Mouse (Mus musculus) intestine, postnatal 0 days (tissue): Measurements from ENCODE around the gene Sapcd2. TPM values are rescaled to one million over a fixed set of nuclear protein-coding genes. Genes with fewer than 3 reads are reported as not detected.
"Not testable (repeated sequence)": the region's sequence is repeated elsewhere in the genome, so short reads cannot be mapped to it uniquely, and the experiment has no call there.

Source experiments
- ATAC-seq: fragments of 200-750 bp; cut with Nextera tagmentation; 2 replicates; pipeline ENCODE4 v1.8.0; 2017; ENCODE audit warnings: mild to moderate bottlenecking, moderate TSS enrichment, moderate library complexity
- H3K27ac ChIP-seq: fragments of 300-500 bp; sonication (generic); 2 replicates; pipeline ENCODE4 v1.5.1; 2014; ENCODE audit warnings: mild to moderate bottlenecking, low read depth, low read length, moderate library complexity
- H3K27me3 ChIP-seq: fragments of 300-500 bp; sonication (generic); replicated peaks from 2 replicates; pipeline ENCODE4 v1.6.1; 2014; ENCODE audit warnings: low read length, mixed read lengths; ENCODE audit not compliant: control insufficient read depth, insufficient read depth
- H3K36me3 ChIP-seq: fragments of 300-500 bp; sonication (generic); 2 replicates; pipeline ENCODE4 v1.6.1; 2014; ENCODE audit warnings: mild to moderate bottlenecking, moderate library complexity; ENCODE audit not compliant: control insufficient read depth, insufficient read depth
- H3K4me1 ChIP-seq: fragments of 300-500 bp; sonication (generic); replicated peaks from 2 replicates; pipeline ENCODE4 v1.6.1; 2014; ENCODE audit warnings: antibody characterized with exemption, low read length, mixed read lengths; ENCODE audit not compliant: control insufficient read depth, insufficient read depth
- H3K4me2 ChIP-seq: fragments of 300-500 bp; sonication (generic); replicated peaks from 2 replicates; pipeline ENCODE4 v1.6.1; 2014; ENCODE audit warnings: low read depth, mild to moderate bottlenecking, moderate library complexity
- H3K4me3 ChIP-seq: fragments of 300-500 bp; sonication (generic); 2 replicates; pipeline ENCODE4 v1.5.1; 2014; ENCODE audit warnings: low read depth, low read length
- H3K9ac ChIP-seq: fragments of 300-500 bp; sonication (generic); 2 replicates; pipeline ENCODE4 v1.6.1; 2014; ENCODE audit warnings: mild to moderate bottlenecking, low read depth, low read length
- H3K9me3 ChIP-seq: fragments of 300-500 bp; sonication (generic); 2 replicates; pipeline ENCODE4 v1.6.1; 2016; ENCODE audit warnings: mixed run types; ENCODE audit not compliant: control insufficient read depth
- CTCF ChIP-seq: sonication (generic); IDR thresholded peaks from 2 replicates; pipeline ENCODE4 v1.5.1; 2016; ENCODE audit warnings: low read depth, mild to moderate bottlenecking, control low read depth, antibody characterized with exemption, moderate library complexity
- WGBS: fragments of 180-500 bp; shearing (Covaris S2); extraction: QIAGEN DNeasy Blood & Tissue Kit; methylation state at CpG from one replicate; pipeline ENCODE4 v1.1.7; 2014; 5-methylcytosine and 5-hydroxymethylcytosine counted together
- polyA plus RNA-seq: library from polyadenylated mRNA; unstranded; fragments of >200 nt; fragmentation: Nextera tagmentation; extraction: Ambion mirVana; gene quantifications from 2 replicates; pipeline ENCODE4 v1.2.1, GENCODE M21; 2015

The Sapcd2 gene
- polyA plus RNA-seq, 1 experiment from 2014 or later, result 112 TPM

DNA sequence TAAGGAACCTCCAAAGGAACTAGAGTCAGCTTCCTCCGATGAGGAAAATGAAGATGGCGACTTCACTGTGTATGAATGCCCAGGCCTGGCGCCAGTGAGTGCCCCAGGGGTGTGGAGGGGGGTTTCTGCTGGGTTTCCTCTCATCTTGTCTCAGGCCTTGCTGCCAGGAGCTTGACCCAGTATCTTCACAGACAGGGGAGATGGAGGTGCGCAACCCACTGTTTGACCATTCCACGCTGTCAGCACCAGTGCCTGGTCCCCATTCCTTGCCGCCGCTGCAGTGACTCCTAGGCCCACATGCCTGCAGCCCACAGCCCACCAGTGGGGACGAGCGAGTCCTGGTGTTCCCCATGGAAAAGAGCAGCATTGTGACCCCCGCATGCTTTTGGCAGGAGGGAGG is 36.8 kb downstream of the Sapcd2 start:
- Histone ChIP-seq H3K27ac (no peak overlapping the region), H3K9ac (no peak overlapping the region), H3K4me3 (no peak overlapping the region), H3K36me3 (no peaks in the 10 kb centered on the region), H3K27me3 (no peaks in the 10 kb centered on the region), H3K4me1 (no peaks in the 10 kb centered on the region), H3K4me2 (no peak overlapping the region), H3K9me3 (no peaks in the 10 kb centered on the region)
- no peak for ATAC-seq
- 87% methylated on average over 10 of the region's 10 CpGs for WGBS
- TF ChIP-seq CTCF, result no peak

DNA sequence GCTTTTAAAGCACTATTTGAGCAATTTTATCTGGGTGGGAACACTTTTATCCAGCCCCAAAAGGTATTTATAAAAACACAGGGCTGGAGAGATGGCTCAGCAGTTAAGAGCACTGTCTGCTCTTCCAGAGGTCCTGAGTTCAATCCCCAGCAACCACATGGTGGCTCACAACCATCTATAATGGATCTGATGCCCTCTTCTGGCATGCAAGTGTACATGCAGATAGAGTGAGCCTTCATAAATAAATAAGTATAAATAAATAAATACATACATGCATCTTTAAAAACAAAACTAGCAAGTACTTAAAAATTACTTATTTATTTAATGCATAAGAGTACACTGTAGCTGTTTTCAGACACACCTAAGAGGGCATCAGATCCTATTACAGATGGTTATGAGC is 41.3 kb downstream of the Sapcd2 start:
- H3K36me3 ChIP-seq, ATAC-seq, H3K27me3 ChIP-seq, H3K4me1 ChIP-seq, H3K27ac ChIP-seq, H3K4me3 ChIP-seq, H3K9ac ChIP-seq, H3K4me2 ChIP-seq, H3K9me3 ChIP-seq: not testable (repeated sequence)
- TF ChIP-seq CTCF, result peak; percentile 38; the same call in 1 of the 2 replicates

DNA sequence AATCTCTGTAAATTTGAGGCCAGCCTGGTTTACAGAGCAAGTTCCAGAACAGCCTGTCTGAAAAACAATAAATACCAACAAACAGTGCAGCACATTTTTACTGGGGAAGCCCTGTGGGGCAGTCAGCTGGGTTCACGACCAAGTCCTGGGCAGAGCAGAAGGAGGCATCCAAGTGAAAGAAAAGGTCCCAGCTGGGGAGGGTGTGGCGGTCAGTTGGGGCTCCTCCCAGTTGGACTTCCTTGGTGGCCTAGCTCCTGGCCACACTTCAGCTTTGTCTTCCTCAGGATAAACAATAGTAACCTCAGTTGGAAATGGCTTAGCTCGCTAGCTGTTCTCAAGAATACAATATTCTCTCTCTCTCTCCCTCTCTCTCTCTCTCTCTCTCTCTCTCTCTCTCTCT is 45.3 kb downstream of the Sapcd2 start:
- TF ChIP-seq CTCF, result no peak
- Histone ChIP-seq H3K4me2 (no peak overlapping the region), H3K9ac (no peak overlapping the region), H3K4me1 (no peaks in the 10 kb centered on the region), H3K9me3 (no peaks in the 10 kb centered on the region), H3K4me3 (no peak overlapping the region), H3K27ac (no peak overlapping the region), H3K27me3 (no peaks in the 10 kb centered on the region), H3K36me3 (no peaks in the 10 kb centered on the region)
- 37% methylated on average over 3 of the region's 3 CpGs for WGBS
- no peak for ATAC-seq

DNA sequence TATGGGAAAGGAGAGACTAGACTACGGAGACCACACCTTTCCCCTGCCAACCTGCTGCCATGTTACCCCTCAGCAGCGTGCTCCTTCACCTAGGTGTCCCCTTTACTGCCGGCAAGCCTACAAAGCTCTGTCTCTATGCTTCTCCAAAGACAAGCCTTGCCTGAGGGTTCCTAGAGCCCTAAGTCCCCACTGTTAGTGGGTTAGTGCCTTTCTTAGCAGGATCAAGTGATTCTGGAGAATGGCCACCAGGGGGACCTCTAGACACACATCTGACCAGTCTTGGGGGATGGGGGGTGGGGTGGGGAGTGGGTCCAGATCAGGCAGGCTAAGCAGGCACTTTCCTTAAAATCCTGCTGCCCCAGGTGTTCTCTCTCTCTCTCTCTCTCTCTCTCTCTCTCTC is 49.8 kb downstream of the Sapcd2 start:
- H3K36me3 ChIP-seq, result no peaks in the 10 kb centered on the region
- H3K4me3 ChIP-seq, result no peak overlapping the region
- no peak overlapping the region for H3K9ac ChIP-seq
- H3K9me3 ChIP-seq, result no peaks in the 10 kb centered on the region
- H3K4me1 ChIP-seq, result 0 out of 2 replicates have a peak, but pooled peaks cover 2% of the 10 kb centered on the region
- peak; percentile 78 for TF ChIP-seq CTCF
- ATAC-seq, result no peak
- no peak overlapping the region for H3K4me2 ChIP-seq
- WGBS, result 26% methylated on average over 3 of the region's 3 CpGs
- no peak overlapping the region for H3K27ac ChIP-seq
- H3K27me3 ChIP-seq, result peaks cover 9% of the 10 kb centered on the region; the same call in 1 of the 2 replicates

DNA sequence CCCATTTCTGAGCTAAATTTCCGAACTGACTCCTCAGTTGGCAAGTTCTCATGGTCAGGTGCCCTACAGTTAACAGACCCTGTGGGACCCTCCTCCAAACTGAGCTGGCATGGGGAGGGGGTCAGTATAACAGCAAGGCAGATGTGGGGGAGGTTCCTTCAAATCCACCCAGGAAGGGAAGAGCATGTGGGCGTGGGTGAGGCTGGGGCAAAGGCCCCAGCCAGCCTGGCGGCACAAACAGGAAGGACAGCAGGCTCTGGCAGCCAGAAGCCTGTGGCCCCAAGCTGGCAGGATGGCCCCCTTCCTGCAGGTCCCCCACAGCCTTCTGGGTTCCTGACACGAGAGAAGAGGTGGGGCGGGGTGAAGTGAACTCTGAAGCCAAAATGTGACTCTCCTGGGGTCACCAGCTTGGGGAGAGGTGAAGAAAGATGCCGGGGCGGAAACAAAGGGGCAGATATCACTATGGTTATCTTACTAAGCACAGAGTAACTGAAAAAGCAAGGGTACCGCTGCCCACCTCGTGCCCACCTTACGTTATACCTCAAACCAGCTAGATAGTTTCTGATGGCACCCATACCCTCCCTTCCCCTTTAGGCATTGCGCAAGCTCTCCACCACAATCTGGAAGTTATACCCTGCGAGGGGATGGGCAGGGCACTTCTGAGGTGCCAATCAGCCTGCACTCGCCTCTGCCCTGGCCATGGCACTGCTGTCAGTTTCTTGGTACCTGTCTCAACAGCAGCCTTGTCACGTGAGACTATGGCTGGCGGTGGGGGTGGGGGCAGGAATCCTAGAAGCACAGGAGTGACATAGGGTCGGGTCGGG is 50.7 kb downstream of the Sapcd2 start, which contains the start of gene Fut7:
Fut7 (plus strand) TSS at position 681 of the 824 bp plus-strand sequence.
- H3K4me1 ChIP-seq, result 0 out of 2 replicates have a peak, but pooled peaks cover 2% of the 10 kb centered on the region
- H3K4me3 ChIP-seq, result no peak within 1 kb of the TSS
- TF ChIP-seq CTCF, result 0 out of 2 replicates have a peak, but pooled peaks have one; percentile 7
- H3K36me3 ChIP-seq, result no peaks in the 10 kb centered on the region
- H3K27me3 ChIP-seq, result peaks cover 9% of the 10 kb centered on the region; the same call in 1 of the 2 replicates
- no peak within 1 kb of the TSS for H3K9ac ChIP-seq
- WGBS, result 52% methylated on average over 17 of the region's 17 CpGs
- H3K4me2 ChIP-seq, result no peak within 1 kb of the TSS
- H3K27ac ChIP-seq, result no peak within 1 kb of the TSS
- no peak for ATAC-seq
- H3K9me3 ChIP-seq, result no peaks in the 10 kb centered on the region

DNA sequence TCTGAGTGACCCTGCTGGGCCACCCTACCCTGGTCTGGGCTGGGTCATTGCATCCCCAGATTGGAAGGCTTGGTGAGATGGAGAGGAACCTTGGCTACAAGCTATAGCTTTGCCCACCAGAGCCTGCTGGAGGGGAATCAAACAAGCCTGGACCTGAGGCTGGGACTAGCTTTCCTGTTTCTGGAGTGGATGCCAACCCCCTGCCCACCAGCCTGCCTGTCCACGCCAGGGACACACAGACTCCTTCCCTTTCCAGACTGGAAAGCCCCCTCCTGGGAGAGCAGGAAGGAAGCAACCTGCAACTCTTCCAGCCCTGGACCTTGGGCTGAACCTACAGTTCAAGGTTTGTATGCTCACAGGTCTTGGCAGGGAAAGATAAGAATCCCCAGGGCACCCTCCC is 51.5 kb downstream of the Sapcd2 start:
- TF ChIP-seq CTCF, result no peak
- no peaks in the 10 kb centered on the region for H3K9me3 ChIP-seq
- 61% methylated on average over 1 of the region's 1 CpGs for WGBS
- no peak overlapping the region for H3K27ac ChIP-seq
- peaks cover 2% of the 10 kb centered on the region; the same call in 1 of the 2 replicates for H3K4me1 ChIP-seq
- no peak overlapping the region for H3K9ac ChIP-seq
- H3K4me2 ChIP-seq, result no peak overlapping the region
- H3K4me3 ChIP-seq, result no peak overlapping the region
- H3K27me3 ChIP-seq, result peaks cover 9% of the 10 kb centered on the region; the same call in 1 of the 2 replicates
- no peak for ATAC-seq
- H3K36me3 ChIP-seq, result no peaks in the 10 kb centered on the region
